Mouse (Mus musculus) urinary bladder, postnatal 36 days (tissue): ENCODE measurements at regions not wholly inside any gene's neighbourhood (a gene's known extent, or its start where the extent isn't known, plus 50 kb on each side); places are given as distances from the start of the nearest gene placed in this dataset.

Experiments
- DNase-seq, 2 experiments: peaks; one replicate each; pipeline ENCODE4 v3.0.0; 2022; ENCODE audit warnings: low spot score in 2 of 2, mixed read lengths in 1 of 2

GRCm38 (mm10) chr7:73138861-73139493 lies 236.3 kb upstream of the Rgma start:
- DNase-seq = no peak

GRCm38 (mm10) chr7:73139901-73140300 lies 235.4 kb upstream of the Rgma start:
- DNase-seq = no peak

- no peak for DNase-seq
Observed at GRCm38 (mm10) chr7:73141167-73141566, 234.1 kb upstream of the Rgma start.

- no peak for DNase-seq
Observed at GRCm38 (mm10) chr7:73143902-73144301, 231.4 kb upstream of the Rgma start.

GRCm38 (mm10) chr7:73144846-73145245 lies 230.5 kb upstream of the Rgma start:
- no peak for DNase-seq

GRCm38 (mm10) chr7:73147251-73147650 lies 228.1 kb upstream of the Rgma start:
- no peak for DNase-seq

GRCm38 (mm10) chr7:73150436-73150835 lies 224.9 kb upstream of the Rgma start:
- no peak for DNase-seq

GRCm38 (mm10) chr7:73151586-73152467 lies 223.5 kb upstream of the Rgma start:
- DNase-seq = no peak

DNA sequence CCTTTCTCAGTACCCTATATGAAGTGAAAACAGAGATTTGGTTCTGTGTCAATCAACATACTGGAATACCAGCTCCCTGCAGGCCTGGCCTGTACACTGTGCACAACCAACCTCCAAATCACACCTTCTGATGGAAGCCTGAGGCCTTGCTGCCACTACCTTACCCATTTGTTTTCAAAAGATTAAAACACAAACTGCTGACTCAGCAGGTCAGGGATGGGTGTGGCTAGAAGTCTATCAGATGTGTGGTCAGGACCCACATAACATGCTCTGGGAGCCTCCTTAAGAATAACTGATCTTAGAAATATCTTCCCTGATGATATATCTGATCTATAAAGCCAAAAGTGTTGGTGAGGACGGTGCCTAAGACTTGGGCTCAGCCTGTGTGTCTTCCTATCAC lies 221.6 kb upstream of the Rgma start:
- DNase-seq = no peak

GRCm38 (mm10) chr7:73158833-73159232 lies 216.5 kb upstream of the Rgma start:
- no peak for DNase-seq

- no peak for DNase-seq
Observed at GRCm38 (mm10) chr7:73160968-73161367, 214.3 kb upstream of the Rgma start.

DNA sequence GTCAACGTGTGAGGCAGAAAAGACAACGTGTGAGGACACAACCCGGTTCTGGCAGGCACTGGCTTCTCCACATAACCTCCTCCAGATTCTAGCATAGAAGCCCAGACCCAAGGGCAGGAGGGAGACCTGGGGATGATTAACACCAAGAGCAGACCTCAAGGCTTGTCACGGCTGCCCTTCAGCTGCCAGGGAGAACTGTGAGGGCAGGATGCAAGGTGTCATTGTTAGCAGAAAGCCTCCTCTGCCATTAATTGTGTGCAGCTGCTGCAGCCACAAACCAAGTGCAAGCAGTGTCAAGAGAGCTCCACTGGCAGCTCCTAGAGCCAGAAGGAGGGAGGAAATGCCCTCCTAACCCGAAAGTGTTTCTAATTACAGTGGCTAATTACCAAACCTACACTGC lies 211.6 kb upstream of the Rgma start:
- DNase-seq = no peak

- no peak for DNase-seq
Observed at GRCm38 (mm10) chr7:73165521-73165920, 209.8 kb upstream of the Rgma start.

DNA sequence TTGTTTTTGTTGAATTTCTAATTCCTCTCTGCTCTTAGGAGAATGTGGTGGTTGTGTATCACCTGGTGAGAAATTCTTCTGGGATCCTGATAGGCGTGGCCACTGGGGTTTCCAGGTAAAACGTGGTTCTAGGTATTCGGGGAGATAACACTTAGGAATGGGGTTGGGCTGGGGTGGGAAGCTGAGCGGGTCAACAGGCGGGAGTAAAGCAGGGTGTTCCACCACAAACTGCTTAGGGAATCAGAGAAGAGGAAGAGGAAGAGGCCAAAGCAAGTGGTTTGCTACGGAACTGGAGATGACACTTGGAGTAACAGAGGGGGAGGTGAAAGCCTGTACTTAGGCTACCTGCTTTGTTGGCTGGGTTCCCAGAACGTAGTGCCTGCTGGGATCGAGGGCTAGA lies 205.9 kb upstream of the Rgma start:
- DNase-seq = no peak

DNA sequence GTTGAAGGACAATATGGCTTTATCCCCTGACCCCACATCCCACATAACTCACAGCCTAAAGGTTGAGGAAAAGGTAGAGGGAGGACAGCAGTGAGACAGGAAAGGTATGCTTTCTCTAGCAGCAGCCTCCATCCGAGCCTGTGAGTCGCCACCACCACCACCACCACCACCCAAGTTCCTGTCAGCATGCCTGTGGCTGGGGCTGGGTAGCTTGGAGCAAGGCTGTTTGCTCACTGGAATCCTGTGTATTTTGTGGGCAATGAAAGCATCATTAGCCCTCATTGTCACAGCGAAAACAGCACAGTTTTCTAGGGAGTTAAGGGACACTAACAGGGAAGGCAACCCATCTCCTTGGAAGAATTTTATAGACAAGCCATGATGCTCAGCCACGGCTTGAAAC lies 202.7 kb upstream of the Rgma start:
- DNase-seq = no peak

- peak in 1 of 2 experiments; percentile 34 for DNase-seq
Observed at GRCm38 (mm10) chr7:73183761-73184160, 191.5 kb upstream of the Rgma start.

DNA sequence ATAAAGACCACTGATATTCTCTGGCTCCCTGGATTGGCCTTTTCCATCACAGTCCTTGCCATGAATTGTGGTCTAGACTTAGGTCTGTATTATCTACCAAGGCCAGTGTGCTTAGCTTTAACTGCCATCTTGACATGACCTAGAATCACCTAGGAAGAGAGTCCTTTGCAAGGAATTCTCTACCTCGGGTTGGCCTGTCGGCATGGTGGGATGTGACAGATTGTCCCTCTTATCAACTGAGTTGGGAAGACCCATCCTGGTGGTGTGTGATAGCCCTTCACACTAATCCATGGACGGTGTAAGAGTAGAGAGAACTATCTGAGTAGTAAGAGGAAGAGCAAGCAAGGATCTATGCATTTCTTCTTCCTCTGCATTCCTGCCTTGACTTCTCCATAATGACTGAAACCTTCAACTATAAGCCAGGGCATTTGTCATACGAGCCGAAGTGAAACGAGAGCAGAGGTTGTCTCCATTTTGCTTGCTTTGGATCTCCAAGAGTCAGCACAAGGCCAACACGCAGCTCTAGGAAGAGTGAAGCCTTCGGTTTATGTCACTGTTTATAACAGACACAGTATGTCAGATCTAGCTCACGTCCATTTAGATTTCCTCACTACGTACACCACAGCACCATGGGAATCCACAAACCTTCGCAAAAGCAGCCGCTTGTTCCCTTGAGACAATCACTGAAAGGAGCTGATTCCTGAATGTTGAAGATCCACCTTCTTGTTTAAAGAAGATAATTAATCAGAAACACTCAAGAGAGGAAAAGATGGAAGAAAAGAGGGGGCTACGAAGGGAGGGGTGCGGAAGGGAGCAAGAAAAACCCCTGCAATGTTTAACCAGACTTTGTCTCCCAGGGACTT lies 190.9 kb upstream of the Rgma start:
- DNase-seq = no peak

GRCm38 (mm10) chr7:73185071-73185531 lies 190.2 kb upstream of the Rgma start:
- DNase-seq = no peak

GRCm38 (mm10) chr7:73185591-73185990 lies 189.7 kb upstream of the Rgma start:
- no peak for DNase-seq

DNA sequence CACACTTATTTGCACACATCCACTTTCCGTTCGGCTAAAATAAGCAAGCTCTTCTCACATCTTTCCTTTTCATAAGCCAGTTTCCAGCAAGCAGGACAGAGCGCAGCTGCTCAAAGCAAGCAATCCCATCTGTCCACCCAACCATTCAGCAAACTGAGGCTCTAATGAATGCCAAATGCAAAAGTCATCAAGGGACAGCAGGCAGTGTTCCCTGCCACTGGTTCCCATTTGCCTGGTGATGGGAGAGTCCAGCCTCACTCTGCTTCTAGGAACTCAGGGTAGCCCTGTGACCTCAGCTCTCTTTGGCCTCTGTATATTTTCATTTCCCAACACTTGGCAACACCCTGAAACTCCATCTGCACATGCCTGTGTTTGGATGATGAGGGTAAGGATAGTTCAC lies 188.8 kb upstream of the Rgma start:
- peak in 1 of 2 experiments; percentile 17 for DNase-seq

DNA sequence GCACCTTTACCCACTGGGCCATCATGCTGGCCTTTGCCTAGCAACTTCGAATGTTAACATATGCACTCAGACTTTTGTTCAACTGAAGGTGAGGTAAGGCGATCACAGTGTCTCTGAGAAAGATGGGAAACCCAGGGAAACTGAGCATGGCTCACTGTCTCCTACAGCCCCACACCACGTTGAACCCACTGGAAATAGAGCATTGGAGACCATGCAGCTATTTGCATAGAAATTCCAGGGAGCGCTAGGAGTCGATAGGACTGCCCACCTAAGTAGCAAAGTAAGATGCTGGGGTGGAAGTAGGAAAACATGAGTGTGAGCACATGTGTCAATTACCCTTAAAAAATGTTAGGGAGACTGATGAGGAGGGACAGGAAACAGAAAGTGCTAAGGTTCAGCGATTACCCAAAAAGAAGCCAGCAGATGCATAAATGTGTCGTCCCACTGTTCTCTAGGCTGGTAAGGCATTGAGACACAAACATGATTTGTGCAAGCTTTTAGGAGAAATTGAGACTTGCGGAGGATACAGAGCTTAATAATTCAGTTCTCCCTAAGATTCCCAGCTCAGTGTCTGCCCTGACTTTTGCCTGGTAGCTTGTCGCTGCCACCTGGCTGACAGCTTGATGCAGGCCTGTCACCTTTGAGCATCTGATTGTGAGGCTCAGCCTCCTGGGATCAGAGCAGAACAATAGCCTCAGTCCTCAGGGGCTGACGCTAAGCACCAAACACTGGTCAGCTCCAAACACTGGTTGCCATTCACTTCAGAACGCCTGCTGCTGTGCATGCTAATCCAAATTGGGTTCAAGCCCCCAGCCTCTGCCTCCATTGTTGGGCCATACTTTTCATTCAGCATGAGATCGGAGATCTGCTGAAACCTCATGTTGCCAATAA lies 183.7 kb upstream of the Rgma start:
- no peak for DNase-seq
